Mouse (Mus musculus): Measurements from ENCODE around the gene Trib3.
"Not testable (repeated sequence)": the region's sequence is repeated elsewhere in the genome, so short reads cannot be mapped to it uniquely, and the experiment has no call there.

Trib3 gene

DNA sequence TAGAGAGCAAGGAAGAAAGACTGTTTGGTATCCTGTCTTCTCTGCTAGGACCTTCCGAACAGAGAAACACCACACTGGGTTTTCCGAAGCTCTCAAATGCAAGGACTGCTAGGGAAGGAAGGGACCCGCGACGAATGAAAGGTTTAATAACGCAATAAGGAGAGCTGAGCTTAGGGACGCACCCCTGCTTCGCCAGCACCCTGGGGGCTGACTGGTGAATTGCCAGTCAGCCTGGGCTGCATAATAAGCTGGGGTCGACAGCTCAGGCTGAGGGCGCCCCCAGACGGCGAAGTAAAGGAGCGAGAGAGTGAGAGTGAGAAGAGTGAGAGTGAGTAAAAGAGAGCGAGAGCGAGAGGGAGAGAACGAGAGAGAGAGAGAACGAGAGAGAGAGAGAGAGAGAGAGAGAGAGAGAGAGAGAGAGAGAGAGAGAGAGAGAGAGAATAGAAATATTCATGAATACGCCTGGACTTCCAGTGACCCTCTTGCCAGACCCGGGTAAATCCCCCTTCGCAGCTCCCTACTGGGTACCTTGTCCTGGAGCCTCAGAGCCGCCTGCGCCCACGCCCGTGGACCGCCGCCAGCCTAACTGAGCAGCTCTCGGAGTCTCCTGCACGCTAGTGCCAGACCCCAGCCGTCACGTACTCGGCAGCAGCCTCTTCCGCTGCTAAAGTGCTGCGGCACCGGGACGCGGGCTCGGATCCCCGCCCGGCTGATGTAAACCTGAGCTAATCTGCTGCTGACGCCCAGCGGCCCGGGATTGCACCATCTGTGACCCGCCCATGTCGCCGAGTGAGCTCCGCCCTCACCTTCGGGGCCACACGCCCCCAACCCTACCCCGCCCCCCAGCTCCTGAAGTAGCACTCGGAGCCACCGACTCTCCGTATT lies at the start of gene Trib3:
Trib3 (minus strand) TSS at position 704 of the 885 bp plus-strand sequence.
- no peak for DNase-seq (ENCODE audit: low read depth)

- DNase-seq (ENCODE audit: low read depth): no peak
Measured at GRCm38 (mm10) chr2:152393225-152394017, 49.6 kb upstream of the Trib3 start.

DNA sequence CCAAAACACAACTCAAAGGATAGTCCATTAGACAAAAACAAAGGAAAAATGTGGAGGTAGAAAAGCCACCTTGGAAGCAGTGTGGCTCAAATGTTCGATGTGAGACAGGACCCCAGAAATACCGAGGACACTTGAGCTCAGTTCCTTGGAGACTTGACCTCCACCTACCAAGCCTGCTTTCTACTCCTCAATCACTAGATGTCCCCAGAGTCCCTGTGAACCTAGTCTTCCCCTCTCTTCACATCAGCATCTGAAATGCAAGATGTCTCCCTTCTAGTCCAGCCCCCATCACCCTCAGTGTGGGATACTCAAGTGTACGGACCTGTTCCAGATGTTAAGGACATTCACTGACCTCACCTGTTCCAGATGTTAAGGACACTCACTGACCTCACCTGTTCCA lies 49.0 kb upstream of the Trib3 start:
- no peak for DNase-seq (ENCODE audit: low read depth)

DNA sequence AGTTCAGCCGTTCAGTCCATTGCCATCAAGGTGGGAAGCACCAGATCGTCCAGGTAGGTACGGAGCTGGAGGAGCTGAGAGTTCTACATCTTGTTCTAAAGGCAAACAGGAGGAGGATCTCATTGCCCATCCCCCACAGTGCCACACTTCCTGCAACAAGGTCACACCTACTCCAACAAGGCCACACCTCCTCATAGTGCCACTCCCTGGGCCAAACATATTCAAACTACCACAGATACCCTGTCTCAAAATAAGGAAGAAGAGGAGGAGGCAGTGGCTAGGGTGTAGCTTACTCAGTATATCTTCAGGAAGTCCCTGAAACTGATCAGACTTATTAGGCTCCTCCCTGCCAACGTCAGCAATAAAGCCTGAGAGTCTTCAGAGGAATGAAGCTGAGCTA lies 40.4 kb upstream of the Trib3 start:
- DNase-seq (ENCODE audit: low read depth): no peak

- no peak for DNase-seq (ENCODE audit: low read depth)
Measured at GRCm38 (mm10) chr2:152376345-152376741, 32.5 kb upstream of the Trib3 start, which contains the start of gene Nrsn2. Gene Nrsn2, minus strand, starts transcription at chr2:152376638.

DNA sequence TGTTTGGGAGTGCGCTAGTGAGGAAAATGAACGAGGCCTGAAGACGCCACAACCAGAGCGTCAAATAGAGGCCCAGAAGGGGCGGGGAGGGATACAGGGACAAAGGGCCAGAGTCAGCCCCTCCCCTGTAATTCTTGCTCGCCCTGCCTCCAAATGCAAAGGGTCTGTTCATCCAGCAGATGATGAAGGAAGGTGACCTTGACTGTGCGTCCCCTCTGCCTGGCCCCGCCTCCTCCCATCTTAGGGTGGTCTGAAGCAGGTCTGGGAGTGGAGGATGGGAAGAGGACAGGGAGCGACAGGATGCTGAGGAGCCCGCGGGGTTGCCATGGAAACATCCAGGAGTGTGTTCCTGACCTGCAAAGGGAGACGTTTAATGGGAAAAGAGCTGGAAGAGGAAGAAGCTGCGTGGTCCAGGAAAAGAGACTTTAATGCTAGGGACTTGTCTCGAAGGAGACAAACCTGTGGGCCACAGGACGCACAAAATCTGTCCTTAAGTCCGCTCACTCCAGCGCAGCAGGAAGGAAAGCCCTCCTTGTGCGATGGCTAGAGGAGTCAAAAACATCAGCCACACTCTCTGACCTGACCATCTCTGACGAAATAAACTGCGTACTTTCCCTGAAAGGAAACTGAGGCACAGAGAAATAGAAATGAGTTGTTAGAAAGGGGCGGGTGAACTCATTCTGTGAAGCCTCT lies 32.0 kb upstream of the Trib3 start:
- no peak for DNase-seq (ENCODE audit: low read depth)

DNA sequence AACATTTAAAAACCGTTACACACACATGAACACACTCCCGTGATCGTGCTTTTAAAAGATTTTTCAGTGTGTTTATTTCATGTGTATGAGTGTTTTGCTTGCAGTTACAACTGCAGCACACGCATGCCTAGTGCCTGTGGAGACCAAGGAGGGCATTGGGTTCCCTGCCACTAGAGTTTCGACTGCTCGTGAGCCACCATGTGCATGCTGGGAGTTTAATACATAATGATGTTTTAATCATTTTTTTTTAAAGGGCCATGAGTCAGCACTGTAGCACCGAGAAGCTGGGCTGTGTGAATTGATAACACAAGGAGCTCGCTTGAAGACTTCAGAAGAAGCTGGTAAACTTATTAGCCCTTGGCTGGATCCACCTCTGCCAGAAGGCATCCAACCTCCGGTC lies 29.7 kb upstream of the Trib3 start:
- no peak for DNase-seq (ENCODE audit: low read depth)

DNA sequence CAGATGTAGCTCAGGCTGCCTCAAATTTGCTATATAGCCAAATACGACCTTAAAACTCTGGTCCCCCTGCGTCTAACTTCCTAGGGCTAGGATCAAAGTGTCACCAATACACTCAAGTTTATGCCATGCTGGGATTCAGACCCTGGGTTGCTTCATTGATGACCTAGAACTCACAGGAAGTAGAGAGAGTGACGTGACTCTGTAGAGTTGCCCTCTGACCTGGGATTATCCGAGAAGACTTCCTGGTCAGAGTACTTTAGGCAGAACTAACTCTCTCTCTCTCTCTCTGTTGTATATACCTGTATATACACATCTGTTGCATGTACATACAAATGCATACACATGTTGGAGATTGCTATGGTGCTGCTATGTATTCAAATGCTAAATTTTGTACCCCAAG lies 28.8 kb upstream of the Trib3 start:
- no peak for DNase-seq (ENCODE audit: low read depth)

DNA sequence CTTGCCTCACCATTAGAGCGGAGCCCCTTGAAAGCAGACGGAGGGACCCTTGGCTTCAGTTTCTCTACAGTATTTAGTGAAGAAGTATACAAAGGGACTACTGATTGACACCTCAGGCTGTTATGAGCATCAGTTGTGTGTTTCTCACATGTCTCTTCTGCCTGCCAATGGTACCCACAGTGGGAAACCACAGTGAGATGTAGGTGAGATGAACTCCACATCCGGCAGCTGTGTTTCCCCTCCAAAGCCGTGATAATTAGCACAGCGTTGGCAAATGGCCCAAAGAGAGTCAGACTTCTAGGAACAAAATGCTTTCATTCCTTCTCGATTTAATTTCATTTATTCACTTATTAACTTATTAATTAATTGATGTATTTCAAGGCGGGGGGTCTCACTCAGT lies 28.3 kb upstream of the Trib3 start:
- DNase-seq (ENCODE audit: low read depth): no peak

- no peak for DNase-seq (ENCODE audit: low read depth)
Measured at GRCm38 (mm10) chr2:152368532-152369140, 24.8 kb upstream of the Trib3 start.

GRCm38 (mm10) chr2:152367917-152368316 lies 24.1 kb upstream of the Trib3 start:
- no peak for DNase-seq (ENCODE audit: low read depth)

DNA sequence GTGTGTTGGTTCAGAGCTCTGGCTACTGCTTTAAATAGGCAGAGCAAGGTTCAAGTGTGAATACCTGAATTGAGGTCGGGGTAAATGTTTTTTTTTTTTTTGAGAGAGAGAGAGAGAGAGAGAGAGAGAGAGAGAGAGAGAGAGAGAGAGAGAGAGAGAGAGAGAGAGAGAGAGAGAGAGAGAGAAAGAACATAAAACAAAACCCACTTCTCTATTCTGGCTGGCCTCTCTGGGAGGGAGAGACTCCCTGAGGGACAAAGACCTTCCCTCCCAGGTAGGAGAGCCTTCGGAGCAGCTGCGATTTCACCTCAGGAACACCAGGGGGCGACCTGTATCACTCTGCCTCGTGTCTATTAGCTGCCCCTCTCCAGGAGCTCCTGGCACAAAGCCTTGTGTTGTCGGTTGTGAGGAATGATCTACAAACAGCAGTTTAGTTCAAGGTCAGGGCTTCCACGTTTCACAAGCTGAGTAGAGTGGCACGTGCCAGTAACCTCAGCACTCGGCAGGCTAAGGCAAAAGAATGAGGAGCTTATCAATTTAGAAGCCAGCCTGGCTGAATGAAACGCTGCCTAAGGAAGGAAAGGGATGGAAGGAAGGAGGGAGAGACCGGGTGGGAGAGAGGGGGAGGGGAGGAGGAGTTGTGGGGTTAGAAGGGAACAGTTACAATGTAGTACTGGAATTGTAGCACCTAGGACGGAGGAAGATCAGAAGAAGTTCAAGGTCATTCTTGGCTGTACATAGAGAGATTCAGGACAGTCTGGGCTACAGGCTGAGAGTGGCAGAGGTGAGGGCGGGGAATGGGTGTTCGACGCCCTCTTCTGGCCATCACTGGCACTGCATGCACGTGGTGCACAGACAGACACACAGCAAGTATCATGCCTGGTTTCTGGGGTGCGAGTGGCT lies 19.7 kb upstream of the Trib3 start:
- DNase-seq (ENCODE audit: low read depth): peak; percentile 73

DNA sequence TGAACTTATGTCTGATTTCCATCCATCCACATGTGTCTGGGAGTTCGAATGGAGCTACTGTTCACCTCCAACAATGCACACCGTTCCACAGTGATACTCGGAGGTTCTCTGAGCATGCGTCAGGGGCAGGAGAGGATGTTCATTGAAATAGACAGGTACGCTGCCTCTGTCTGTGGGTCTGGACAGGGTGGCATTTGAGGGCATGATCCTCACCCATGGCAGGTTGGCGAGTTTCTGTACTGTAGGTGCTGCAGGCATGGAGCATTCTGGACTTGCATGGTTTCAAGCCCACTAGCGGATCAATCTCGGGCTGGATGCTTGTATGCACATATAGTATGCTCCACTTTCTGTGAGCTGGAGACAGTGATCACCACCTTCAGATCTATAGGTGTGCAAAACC lies 17.4 kb upstream of the Trib3 start:
- DNase-seq (ENCODE audit: low read depth): no peak

DNA sequence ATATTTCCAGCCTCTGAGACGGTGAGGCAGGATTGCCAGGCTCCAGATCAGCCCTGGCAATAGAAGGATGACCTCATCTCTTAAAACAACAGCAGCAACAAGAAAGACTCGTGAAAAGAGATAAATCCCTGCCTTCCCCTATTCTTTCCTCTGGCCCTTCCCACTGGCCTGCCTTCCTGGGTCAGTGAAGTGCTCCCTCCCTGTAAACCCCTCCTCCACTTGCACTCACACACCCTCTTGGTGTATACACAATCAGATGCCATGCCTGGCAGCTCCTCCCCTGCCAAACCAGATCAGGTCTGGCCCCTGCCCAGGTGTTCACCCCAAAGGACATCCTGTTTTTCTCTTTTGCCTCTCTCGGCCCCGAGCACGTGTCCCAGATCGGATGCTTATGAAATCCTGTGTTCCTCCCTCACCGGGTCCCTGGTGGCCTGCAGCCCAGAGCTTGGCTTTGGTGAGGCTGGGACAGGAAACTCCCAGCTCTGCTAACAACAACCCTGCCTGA lies 16.5 kb upstream of the Trib3 start:
- no peak for DNase-seq (ENCODE audit: low read depth)

- no peak for DNase-seq (ENCODE audit: low read depth)
Measured at GRCm38 (mm10) chr2:152359616-152360015, 15.8 kb upstream of the Trib3 start.

- not testable (repeated sequence) for DNase-seq (ENCODE audit: low read depth)
Measured at GRCm38 (mm10) chr2:152358977-152359376, 15.1 kb upstream of the Trib3 start.

DNA sequence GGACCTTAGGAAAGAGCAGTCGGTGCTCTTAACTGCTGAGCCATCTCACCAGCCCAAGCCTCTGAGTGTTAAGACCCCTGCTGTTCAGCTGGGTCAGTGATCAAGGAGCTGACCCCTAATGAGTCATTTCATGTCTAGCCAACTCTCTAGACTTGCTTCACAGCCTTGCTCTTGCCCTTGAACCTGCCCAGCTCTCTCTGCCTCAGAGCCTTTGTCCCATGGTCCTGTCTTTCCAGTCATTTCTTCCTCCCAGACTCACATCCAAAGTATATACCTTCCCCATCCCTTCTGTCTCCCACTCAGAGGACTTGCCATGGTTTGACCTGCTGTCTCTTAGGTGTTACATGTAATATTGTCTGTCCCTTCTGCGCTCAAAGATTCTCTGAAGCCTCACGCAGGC lies 13.4 kb upstream of the Trib3 start:
- no peak for DNase-seq (ENCODE audit: low read depth)

DNA sequence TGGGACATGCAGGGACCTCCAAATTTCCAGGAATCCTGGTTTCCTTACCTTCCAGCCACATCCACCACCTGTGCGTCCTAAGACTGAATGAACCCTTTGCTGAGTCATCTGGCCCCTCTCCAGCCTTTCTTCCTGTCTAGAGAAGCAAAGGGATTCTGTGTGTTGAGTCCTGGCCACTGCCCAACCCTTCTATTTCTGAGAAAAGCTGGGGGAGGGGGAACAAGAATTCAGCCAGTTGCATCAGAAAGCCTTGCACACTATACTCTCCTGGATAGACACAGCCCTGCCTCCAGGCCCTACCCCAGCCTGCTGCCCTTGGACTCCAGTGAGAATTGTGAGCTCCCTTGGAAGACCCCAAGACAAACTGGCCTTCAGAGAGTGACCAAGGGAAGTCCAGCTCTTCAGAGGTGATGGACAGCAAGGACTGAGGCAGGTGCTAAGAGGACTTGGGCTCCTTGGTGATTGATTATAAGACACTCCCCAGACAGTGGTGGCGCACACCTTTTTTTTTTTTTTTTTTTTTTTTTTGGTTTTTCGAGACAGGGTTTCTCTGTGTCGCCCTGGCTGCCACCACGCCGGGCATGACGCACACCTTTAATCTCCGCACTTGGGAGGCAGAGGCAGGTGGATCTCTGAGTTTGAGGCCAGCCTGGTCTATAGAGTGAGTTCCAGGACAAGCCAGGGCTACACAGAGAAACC lies 6.2 kb upstream of the Trib3 start:
- DNase-seq (ENCODE audit: low read depth): peak; percentile 88

- DNase-seq (ENCODE audit: low read depth): no peak
Measured at GRCm38 (mm10) chr2:152349205-152349604, 5.4 kb upstream of the Trib3 start.

DNA sequence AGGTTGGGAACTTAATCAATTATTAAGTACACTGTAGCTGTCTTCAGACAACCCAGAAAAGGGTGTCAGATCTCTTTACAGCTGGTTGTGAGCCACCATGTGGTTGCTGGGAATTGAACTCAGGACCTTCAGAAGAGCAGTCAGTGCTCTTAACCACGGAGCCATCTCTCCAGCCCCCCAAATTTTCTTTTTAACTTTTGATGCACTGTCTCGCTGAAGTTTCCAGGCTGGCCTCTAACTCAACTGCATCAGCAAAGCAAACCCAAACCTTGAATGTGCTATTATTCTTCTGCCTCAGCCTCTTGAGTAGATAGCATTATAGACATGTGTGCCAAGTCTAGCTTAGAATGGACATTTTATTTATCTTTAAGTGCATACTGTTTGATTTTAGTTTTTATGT lies 3.9 kb upstream of the Trib3 start:
- DNase-seq (ENCODE audit: low read depth): no peak

Measured in fibroblast of lung, adult 2 months (primary cell).